Mouse (Mus musculus): ENCODE measurements around the gene Capns1.

DNA sequence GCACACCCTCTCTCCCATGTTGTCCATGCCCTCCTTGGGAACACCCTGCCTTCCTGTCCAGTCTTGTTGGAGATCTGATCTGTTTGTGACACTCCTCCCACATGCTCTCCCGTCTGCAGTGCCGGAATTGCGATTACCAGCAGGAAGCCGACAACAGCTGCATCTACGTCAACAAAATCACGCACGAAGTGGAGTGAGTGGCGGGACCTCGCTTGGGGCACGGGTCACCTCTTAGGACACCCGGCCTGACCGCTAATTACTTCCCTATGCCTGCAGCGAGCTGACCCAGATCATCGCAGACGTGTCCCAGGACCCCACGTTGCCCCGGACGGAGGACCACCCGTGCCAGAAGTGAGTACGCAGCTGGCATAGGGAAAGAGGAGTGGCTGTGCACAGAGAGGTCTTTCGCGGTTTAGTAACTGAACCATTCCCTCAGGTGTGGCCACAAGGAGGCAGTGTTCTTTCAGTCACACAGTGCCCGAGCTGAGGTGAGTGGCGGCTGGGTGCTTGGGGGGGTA lies 34.1 kb upstream of the Capns1 start:
- peak; percentile 55 for TF ChIP-seq CTCF (IDR thresholded peaks at IDR 0.05; ENCODE audit: low read depth)
- TF ChIP-seq EP300 (IDR thresholded peaks at IDR 0.05; ENCODE audit: low read depth): no peak

All from heart, postnatal 0 days (tissue).